Mouse (Mus musculus) limb, embryonic 14.5 days (tissue): ENCODE results near the gene Rnf144b. TPM values are rescaled to one million over a fixed set of nuclear protein-coding genes. Genes with fewer than 3 reads are reported as not detected.

Experiments used
- ATAC-seq: fragments of 200-750 bp; cut with Nextera tagmentation; 2 replicates; pipeline ENCODE4 v1.8.0; 2017; ENCODE audit warnings: low read depth, moderate number of reproducible peaks, moderate TSS enrichment; ENCODE audit not compliant: low FRiP score
- DNase-seq: peaks from one replicate; pipeline ENCODE4 v3.0.0-alpha.2; 2015; ENCODE audit warnings: low spot score
- H3K27ac ChIP-seq: fragments of 300-500 bp; sonication (generic); replicated peaks from 2 replicates; pipeline ENCODE4 v1.5.1; 2014; ENCODE audit warnings: low read depth, mild to moderate bottlenecking, low read length, moderate library complexity, mixed read lengths
- H3K27me3 ChIP-seq: fragments of 300-500 bp; sonication (generic); 2 replicates; pipeline ENCODE4 v1.6.1; 2014; ENCODE audit warnings: low read length, mixed read lengths; ENCODE audit not compliant: control insufficient read depth, insufficient read depth
- H3K36me3 ChIP-seq: fragments of 300-500 bp; sonication (generic); 2 replicates; pipeline ENCODE4 v1.6.1; 2014; ENCODE audit warnings: mild to moderate bottlenecking, low read length, moderate library complexity, mixed read lengths; ENCODE audit not compliant: control insufficient read depth, insufficient read depth
- H3K4me1 ChIP-seq: fragments of 300-500 bp; sonication (generic); 2 replicates; pipeline ENCODE4 v1.6.1; 2014; ENCODE audit warnings: antibody characterized with exemption, low read length, mixed read lengths; ENCODE audit not compliant: control insufficient read depth, insufficient read depth
- H3K4me2 ChIP-seq: fragments of 300-500 bp; sonication (generic); replicated peaks from 2 replicates; pipeline ENCODE4 v1.6.1; 2014; ENCODE audit warnings: low read depth, mild to moderate bottlenecking, low read length, moderate library complexity; ENCODE audit not compliant: severe bottlenecking
- H3K4me3 ChIP-seq: fragments of 300-500 bp; sonication (generic); replicated peaks from 2 replicates; pipeline ENCODE4 v1.5.1; 2014; ENCODE audit warnings: low read length
- H3K9ac ChIP-seq: fragments of 300-500 bp; sonication (generic); 2 replicates; pipeline ENCODE4 v1.6.1; 2014; ENCODE audit warnings: mild to moderate bottlenecking, low read depth, low read length, moderate library complexity; ENCODE audit not compliant: severe bottlenecking
- H3K9me3 ChIP-seq: fragments of 300-500 bp; sonication (generic); 2 replicates; pipeline ENCODE4 v1.6.1; 2016; ENCODE audit warnings: low read length; ENCODE audit not compliant: control insufficient read depth
- POLR2A ChIP-seq: fragments of 200-500 bp; IDR thresholded peaks from 2 replicates; pipeline ENCODE4 v1.8.0; 2012; ENCODE audit warnings: inconsistent platforms, mild to moderate bottlenecking, moderate library complexity, borderline replicate concordance; ENCODE audit not compliant: insufficient read depth, insufficient read length; ENCODE audit errors: extremely low read depth
- WGBS: fragments of 180-500 bp; shearing (Covaris S2); extraction: QIAGEN DNeasy Blood & Tissue Kit; methylation state at CpG from one replicate; pipeline ENCODE4 v1.1.7; 2014; 5-methylcytosine and 5-hydroxymethylcytosine counted together
- polyA plus RNA-seq, 2 experiments: library from polyadenylated mRNA; depleted of rRNA in 1 of 2; stranded (reverse) in 1 of 2; unstranded in 1 of 2; fragments of >200 nt; fragmentation: Nextera tagmentation in 1 of 2; extraction: Ambion mirVana in 1 of 2; gene quantifications; 2 replicates each; pipeline versions ENCODE4 v1.2.1 to v1.2.3; 2012 to 2014

Rnf144b gene
- polyA plus RNA-seq, 2 experiments: 5.8 to 5.9 TPM

DNA sequence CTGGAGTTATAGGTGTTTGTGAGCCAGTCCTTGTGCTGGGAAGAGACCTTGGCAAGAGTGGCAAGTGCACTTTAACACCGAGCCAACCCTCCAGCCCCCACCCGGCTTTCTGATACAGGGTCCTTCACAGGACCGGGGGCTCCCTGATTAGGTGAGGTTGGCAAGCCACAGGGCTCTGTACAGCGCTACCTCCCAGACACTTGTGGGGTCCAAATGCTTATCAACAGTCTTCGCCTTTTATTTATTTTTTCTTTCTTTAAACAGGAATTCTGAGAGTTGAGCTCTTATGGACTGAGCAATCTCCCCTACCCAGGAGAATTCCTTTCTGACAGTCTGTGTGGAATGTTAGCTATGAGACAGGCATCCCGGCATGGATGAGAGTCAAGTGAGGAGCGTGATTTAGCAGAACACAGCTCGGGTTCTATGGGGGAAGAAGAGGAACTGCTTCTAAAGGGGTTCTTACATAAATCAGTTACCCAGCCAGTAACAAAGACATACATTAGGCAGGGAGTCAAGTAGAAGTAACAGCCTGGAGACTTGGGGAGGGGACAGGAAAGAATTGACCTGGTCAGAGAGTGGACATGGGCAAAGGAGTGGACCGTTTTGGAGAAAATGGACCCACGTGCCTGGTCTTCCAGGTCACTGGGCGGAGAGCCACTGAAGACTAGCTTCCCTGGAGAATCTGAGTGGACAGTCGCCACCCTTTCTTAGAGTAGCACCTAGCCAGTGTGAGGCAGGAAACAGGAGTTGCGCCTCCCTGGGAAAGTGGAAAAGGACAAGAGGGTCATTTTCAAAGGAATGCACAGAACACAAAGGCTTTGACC lies 154.8 kb downstream of the Rnf144b start:
- DNase-seq: peak; percentile 33
- no peak overlapping the region for H3K27ac ChIP-seq
- H3K4me3 ChIP-seq: no peak overlapping the region
- WGBS: 45% methylated on average over 13 of the region's 13 CpGs
- no peaks in the 10 kb centered on the region for H3K36me3 ChIP-seq
- H3K27me3 ChIP-seq: no peaks in the 10 kb centered on the region
- H3K9me3 ChIP-seq: no peaks in the 10 kb centered on the region
- H3K4me1 ChIP-seq: peaks cover 12% of the 10 kb centered on the region
- H3K4me2 ChIP-seq: no peak overlapping the region
- H3K9ac ChIP-seq: no peak overlapping the region
- peak; percentile 30; the same call in 1 of the 2 replicates for ATAC-seq
- TF ChIP-seq POLR2A: no peak

DNA sequence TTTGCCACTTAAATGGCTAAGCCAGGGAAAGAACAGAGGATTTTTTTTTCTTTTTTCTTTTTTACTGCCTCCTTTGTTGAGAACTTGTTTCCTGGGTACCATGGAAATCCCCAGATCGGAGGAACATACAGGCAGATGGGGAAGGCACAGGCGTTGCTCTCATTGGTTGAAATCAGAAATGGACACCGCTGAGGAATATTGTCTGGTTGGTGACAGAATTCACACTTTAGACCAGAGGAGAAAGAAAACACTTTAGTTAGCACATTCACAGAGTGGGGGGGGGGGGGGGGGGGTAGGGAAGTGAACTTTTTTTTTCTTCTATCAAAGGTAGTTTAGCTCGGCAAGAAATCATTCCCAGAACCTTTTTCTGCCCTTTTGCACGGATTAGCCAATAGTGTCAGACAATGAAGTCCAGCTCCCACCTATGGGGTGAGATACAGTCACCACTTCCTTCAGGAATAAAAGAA lies 155.4 kb downstream of the Rnf144b start:
- H3K9ac ChIP-seq: no peak overlapping the region
- H3K9me3 ChIP-seq: no peaks in the 10 kb centered on the region
- 20% methylated on average over 5 of the region's 5 CpGs for WGBS
- H3K36me3 ChIP-seq: no peaks in the 10 kb centered on the region
- ATAC-seq: no peak
- peaks cover 12% of the 10 kb centered on the region for H3K4me1 ChIP-seq
- no peak overlapping the region for H3K4me2 ChIP-seq
- DNase-seq: no peak
- H3K27ac ChIP-seq: no peak overlapping the region
- H3K4me3 ChIP-seq: no peak overlapping the region
- H3K27me3 ChIP-seq: no peaks in the 10 kb centered on the region
- no peak for TF ChIP-seq POLR2A

DNA sequence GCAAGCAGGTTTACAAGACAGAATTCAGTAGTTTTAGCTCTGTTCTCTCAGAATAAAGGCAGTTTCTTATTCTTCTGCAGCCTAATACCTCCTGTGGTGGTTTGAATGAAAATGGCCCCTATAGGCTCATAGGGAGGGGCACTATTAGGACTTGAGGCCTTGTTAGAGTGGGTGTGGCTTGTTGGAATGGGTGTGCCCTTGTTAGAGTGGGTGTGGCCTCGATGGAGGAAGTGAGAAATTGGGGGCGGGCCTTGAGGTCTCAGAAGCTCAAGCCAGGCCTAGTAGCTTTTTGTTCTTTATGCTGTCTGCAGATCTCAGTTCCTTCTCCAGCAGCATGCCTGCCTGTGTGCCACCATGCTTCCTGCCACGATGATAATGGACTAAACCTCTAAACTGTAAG lies 159.8 kb downstream of the Rnf144b start:
- H3K9ac ChIP-seq: no peak overlapping the region
- WGBS: 63% methylated on average over 3 of the region's 3 CpGs
- no peaks in the 10 kb centered on the region for H3K27me3 ChIP-seq
- no peaks in the 10 kb centered on the region for H3K36me3 ChIP-seq
- H3K4me1 ChIP-seq: peaks cover 3% of the 10 kb centered on the region; the same call in 1 of the 2 replicates
- H3K9me3 ChIP-seq: no peaks in the 10 kb centered on the region
- no peak for TF ChIP-seq POLR2A
- H3K27ac ChIP-seq: no peak overlapping the region
- no peak for ATAC-seq
- no peak overlapping the region for H3K4me3 ChIP-seq
- DNase-seq: no peak
- H3K4me2 ChIP-seq: no peak overlapping the region

DNA sequence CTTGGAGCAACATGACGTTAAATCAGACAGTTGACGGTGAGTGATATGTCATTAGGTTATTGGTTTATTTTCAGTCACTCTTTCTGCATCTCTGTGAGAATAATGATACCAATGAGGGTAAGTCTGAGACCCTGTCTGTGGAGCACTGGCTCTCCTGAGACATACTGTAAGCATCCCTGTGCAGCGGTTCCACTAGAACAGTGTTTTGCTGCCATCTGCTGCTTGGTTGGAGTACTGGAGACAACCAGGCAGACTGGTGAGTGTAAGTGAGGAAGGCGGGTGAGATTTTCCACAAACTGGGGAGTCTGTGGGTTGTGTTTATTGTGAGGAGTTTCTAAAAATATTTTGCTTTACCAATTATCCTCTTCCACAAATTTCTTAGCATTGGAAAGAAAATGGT lies 166.0 kb downstream of the Rnf144b start:
- 43% methylated on average over 4 of the region's 4 CpGs for WGBS
- TF ChIP-seq POLR2A: no peak
- no peaks in the 10 kb centered on the region for H3K9me3 ChIP-seq

DNA sequence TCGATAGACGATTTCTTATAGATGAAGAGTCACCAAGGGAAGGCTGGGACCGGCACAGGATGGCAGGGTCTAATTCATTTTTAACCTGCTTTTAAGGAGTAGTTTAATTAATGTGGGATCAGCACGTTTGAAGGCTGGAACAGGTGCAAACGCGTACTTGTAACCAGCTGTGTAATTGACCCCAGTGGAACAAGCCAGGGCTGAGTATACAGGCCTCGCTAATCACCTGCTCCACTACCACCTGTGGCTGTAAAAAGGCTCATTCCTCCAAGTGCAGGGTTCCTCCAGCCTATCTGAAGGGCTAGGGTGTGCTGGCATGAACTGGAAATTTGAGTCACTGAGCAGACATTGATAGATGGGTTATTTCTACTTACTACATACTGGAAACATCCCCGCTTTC lies 174.0 kb downstream of the Rnf144b start:
- H3K4me1 ChIP-seq: no peaks in the 10 kb centered on the region
- ATAC-seq: no peak

More for the DNA sequence above, 166.0 kb downstream of the Rnf144b start:
- Histone ChIP-seq H3K27me3 (no peaks in the 10 kb centered on the region; the same call in 1 of the 2 replicates), H3K9ac (no peak overlapping the region), H3K4me2 (no peak overlapping the region), H3K27ac (no peak overlapping the region), H3K36me3 (no peaks in the 10 kb centered on the region), H3K4me1 (no peaks in the 10 kb centered on the region), H3K4me3 (no peak overlapping the region)
- DNase-seq (peak; percentile 85), ATAC-seq (peak; percentile 74)

More for the DNA sequence above, 174.0 kb downstream of the Rnf144b start:
- TF ChIP-seq POLR2A: no peak
- H3K9ac ChIP-seq: no peak overlapping the region
- H3K27ac ChIP-seq: no peak overlapping the region
- H3K9me3 ChIP-seq: no peaks in the 10 kb centered on the region
- no peak overlapping the region for H3K4me3 ChIP-seq
- H3K36me3 ChIP-seq: no peaks in the 10 kb centered on the region
- no peak for DNase-seq
- H3K4me2 ChIP-seq: no peak overlapping the region
- no peaks in the 10 kb centered on the region for H3K27me3 ChIP-seq
- WGBS: 33% methylated on average over 8 of the region's 8 CpGs

Other genes starting within 250 kb of the Rnf144b start
- gene Kif13a, start 192.8 kb upstream of the Rnf144b start, polyA plus RNA-seq (2012; rRNA removed): 28.7 and 29.5 TPM in 2 replicates
- gene Kif13a, start 192.8 kb upstream of the Rnf144b start, polyA plus RNA-seq (2014; fragmentation: Nextera tagmentation; extraction: Ambion mirVana): 27.6 and 31.1 TPM in 2 replicates
- 3.1 and 3.4 TPM in 2 replicates for gene Nhlrc1, start 107.8 kb upstream of the Rnf144b start, polyA plus RNA-seq (2012; rRNA removed)
- 4.3 and 4.5 TPM in 2 replicates for gene Nhlrc1, start 107.8 kb upstream of the Rnf144b start, polyA plus RNA-seq (2014; fragmentation: Nextera tagmentation; extraction: Ambion mirVana)
- 10.8 and 11.8 TPM in 2 replicates for gene Kdm1b, start 79.2 kb upstream of the Rnf144b start, polyA plus RNA-seq (2012; rRNA removed)
- 12.8 and 15.9 TPM in 2 replicates for gene Kdm1b, start 79.2 kb upstream of the Rnf144b start, polyA plus RNA-seq (2014; fragmentation: Nextera tagmentation; extraction: Ambion mirVana)
- gene Tpmt, start 77.9 kb upstream of the Rnf144b start, polyA plus RNA-seq (2012; rRNA removed): 9.0 and 13.0 TPM in 2 replicates
- 17.3 and 23.0 TPM in 2 replicates for gene Tpmt, start 77.9 kb upstream of the Rnf144b start, polyA plus RNA-seq (2014; fragmentation: Nextera tagmentation; extraction: Ambion mirVana)
- gene Dek, start 16.5 kb upstream of the Rnf144b start, polyA plus RNA-seq (2012; rRNA removed): 106 and 126 TPM in 2 replicates
- gene Dek, start 16.5 kb upstream of the Rnf144b start, polyA plus RNA-seq (2014; fragmentation: Nextera tagmentation; extraction: Ambion mirVana): 232 and 260 TPM in 2 replicates